Mouse (Mus musculus) embryonic facial prominence, embryonic 13.5 days (tissue): Measurements from ENCODE around the gene Dph3. TPM values are rescaled to one million over a fixed set of nuclear protein-coding genes. Genes with fewer than 3 reads are reported as not detected.

Experiments
- ATAC-seq: fragments of 200-750 bp; cut with Nextera tagmentation; 2 replicates; pipeline ENCODE4 v1.8.0; 2017; ENCODE audit warnings: low read depth; ENCODE audit not compliant: insufficient number of reproducible peaks, insufficient read depth, low FRiP score, low TSS enrichment
- H3K27ac ChIP-seq: fragments of 300-500 bp; sonication (generic); 2 replicates; pipeline ENCODE4 v1.5.1; 2015; ENCODE audit warnings: moderate library complexity, mild to moderate bottlenecking, inconsistent platforms
- H3K27me3 ChIP-seq: fragments of 300-500 bp; sonication (generic); 2 replicates; pipeline ENCODE4 v1.6.1; 2015; ENCODE audit warnings: mild to moderate bottlenecking, inconsistent platforms
- H3K36me3 ChIP-seq: fragments of 300-500 bp; sonication (generic); 2 replicates; pipeline ENCODE4 v1.6.1; 2015; ENCODE audit warnings: mild to moderate bottlenecking, inconsistent platforms
- H3K4me1 ChIP-seq: fragments of 300-500 bp; sonication (generic); 2 replicates; pipeline ENCODE4 v1.6.1; 2015; ENCODE audit warnings: inconsistent platforms
- H3K4me2 ChIP-seq: fragments of 300-500 bp; sonication (generic); 2 replicates; pipeline ENCODE4 v1.6.1; 2015; ENCODE audit warnings: moderate library complexity, mild to moderate bottlenecking, inconsistent platforms
- H3K4me3 ChIP-seq: fragments of 300-500 bp; sonication (generic); 2 replicates; pipeline ENCODE4 v1.5.1; 2015; ENCODE audit warnings: mild to moderate bottlenecking, inconsistent platforms
- H3K9ac ChIP-seq: fragments of 300-500 bp; sonication (generic); 2 replicates; pipeline ENCODE4 v1.6.1; 2015; ENCODE audit warnings: mild to moderate bottlenecking, inconsistent platforms
- H3K9me3 ChIP-seq: fragments of 300-500 bp; sonication (generic); 2 replicates; pipeline ENCODE4 v1.6.1; 2016; ENCODE audit warnings: inconsistent platforms
- WGBS: fragments of 180-500 bp; shearing (Covaris S2); methylation state at CpG from one replicate; pipeline ENCODE4 v1.1.7; 2015; ENCODE audit warnings: mixed read lengths; 5-methylcytosine and 5-hydroxymethylcytosine counted together
- polyA plus RNA-seq: library from polyadenylated mRNA; unstranded; fragments of >200 nt; fragmentation: Nextera tagmentation; extraction: Ambion mirVana; gene quantifications from 2 replicates; pipeline ENCODE4 v1.2.1, GENCODE M21; 2015

The Dph3 gene
- polyA plus RNA-seq, 1 experiment from 2014 or later = 77.9 TPM

DNA sequence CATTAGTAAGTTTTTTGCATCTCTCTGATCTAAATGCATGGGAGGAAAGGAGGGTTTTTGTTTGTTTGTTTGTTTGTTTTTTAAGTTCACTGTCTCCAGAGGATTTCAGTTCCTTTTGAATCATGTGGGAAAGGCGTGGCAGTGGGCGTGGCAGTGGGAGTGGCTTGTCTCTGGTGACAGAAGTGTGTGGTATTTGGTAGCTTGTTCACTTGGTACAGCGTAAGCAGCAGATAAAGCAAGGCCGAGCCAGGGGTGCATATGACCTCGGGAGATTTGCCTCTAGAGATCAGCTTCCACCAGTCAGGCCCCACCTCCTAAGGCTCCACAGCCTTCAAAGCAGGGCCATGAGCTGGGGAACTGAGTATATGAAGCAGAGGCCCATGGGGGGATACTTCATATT, 31.6 kb downstream of the Dph3 start:
- ATAC-seq = no peak
- H3K9me3 ChIP-seq = no peaks in the 10 kb centered on the region
- H3K36me3 ChIP-seq = no peaks in the 10 kb centered on the region
- H3K4me2 ChIP-seq = no peak overlapping the region
- no peak overlapping the region for H3K27ac ChIP-seq
- no peak overlapping the region for H3K9ac ChIP-seq
- peaks cover 19% of the 10 kb centered on the region for H3K4me1 ChIP-seq
- H3K27me3 ChIP-seq = no peaks in the 10 kb centered on the region
- no peak overlapping the region for H3K4me3 ChIP-seq
- 67% methylated on average over 5 of the region's 5 CpGs for WGBS

DNA sequence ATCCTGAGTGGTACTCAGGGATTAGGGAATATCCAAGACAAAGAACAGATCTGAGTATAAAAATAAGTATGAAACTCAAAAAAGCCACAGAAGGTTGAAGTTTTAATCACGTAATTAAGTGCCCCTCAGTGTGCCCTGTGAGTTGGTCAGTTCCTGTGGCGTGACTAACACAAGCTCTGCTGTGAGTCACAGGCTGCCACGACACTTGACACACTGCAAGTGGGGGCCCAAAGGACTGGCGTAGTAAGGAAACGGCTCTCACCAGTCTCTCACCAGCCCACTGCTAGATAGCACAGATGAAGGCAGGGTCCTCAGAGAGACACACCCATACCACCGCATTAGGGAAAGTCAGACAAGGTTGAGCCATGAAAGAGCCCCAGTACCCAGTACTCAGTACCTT, 35.4 kb downstream of the Dph3 start:
- 78% methylated on average over 6 of the region's 6 CpGs for WGBS
- no peak for ATAC-seq

DNA sequence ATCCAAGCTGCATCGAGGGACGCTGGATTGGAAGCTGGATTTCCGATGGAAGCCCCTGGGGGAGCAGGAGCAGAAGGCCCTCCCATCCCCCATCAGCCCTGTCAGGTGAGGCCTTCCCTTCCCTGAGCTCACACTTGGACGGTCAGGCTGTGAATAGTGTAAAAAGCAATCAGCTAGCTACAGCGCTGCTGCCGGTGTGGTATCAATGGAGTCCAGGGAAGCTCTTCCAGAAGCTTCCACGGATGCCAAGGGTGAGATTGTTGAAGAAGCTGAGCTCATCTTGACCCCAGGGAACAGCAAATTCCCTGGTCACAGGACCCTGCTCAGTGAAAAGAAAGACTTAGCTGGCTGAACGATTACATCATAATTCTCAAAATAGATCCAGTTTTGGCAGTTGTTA, 39.2 kb downstream of the Dph3 start:
- H3K27me3 ChIP-seq = no peaks in the 10 kb centered on the region
- no peaks in the 10 kb centered on the region for H3K9me3 ChIP-seq
- 0 out of 2 replicates have a peak, but pooled peaks cover 4% of the 10 kb centered on the region for H3K4me1 ChIP-seq
- 66% methylated on average over 8 of the region's 8 CpGs for WGBS
- no peak overlapping the region for H3K9ac ChIP-seq
- no peak overlapping the region for H3K27ac ChIP-seq
- ATAC-seq = no peak
- no peak overlapping the region for H3K4me3 ChIP-seq
- no peaks in the 10 kb centered on the region for H3K36me3 ChIP-seq
- H3K4me2 ChIP-seq = no peak overlapping the region

More for the DNA sequence above, 35.4 kb downstream of the Dph3 start:
- Histone ChIP-seq H3K27ac (no peak overlapping the region), H3K36me3 (no peaks in the 10 kb centered on the region), H3K4me2 (no peak overlapping the region), H3K9me3 (no peaks in the 10 kb centered on the region), H3K4me3 (no peak overlapping the region), H3K4me1 (peaks cover 17% of the 10 kb centered on the region), H3K9ac (no peak overlapping the region), H3K27me3 (no peaks in the 10 kb centered on the region)

DNA sequence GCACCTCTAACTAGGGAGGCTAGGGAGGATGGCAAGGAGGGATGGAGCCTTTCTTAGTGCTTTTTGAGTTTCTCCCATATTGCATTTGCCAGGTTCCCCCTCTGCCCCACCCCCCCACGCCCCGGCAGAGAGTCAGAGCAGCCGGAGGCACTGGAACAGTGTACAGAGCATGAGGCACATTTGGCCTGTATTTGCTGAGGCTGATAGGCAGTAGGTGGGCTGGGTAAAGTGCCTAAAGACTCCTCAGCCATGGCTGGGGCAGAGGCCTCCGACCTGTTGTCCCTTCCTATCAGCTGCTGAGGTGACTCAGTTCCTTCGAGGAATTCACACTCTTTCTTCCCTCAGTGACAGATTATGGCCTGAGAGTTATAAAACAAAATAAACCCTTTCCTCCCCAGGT, 43.4 kb downstream of the Dph3 start:
- no peaks in the 10 kb centered on the region for H3K9me3 ChIP-seq
- no peaks in the 10 kb centered on the region for H3K27me3 ChIP-seq
- no peak for ATAC-seq
- no peak overlapping the region for H3K4me2 ChIP-seq
- H3K4me1 ChIP-seq = 0 out of 2 replicates have a peak, but pooled peaks cover 4% of the 10 kb centered on the region
- 43% methylated on average over 5 of the region's 5 CpGs for WGBS
- H3K36me3 ChIP-seq = no peaks in the 10 kb centered on the region
- no peak overlapping the region for H3K4me3 ChIP-seq
- H3K27ac ChIP-seq = no peak overlapping the region
- H3K9ac ChIP-seq = no peak overlapping the region

DNA sequence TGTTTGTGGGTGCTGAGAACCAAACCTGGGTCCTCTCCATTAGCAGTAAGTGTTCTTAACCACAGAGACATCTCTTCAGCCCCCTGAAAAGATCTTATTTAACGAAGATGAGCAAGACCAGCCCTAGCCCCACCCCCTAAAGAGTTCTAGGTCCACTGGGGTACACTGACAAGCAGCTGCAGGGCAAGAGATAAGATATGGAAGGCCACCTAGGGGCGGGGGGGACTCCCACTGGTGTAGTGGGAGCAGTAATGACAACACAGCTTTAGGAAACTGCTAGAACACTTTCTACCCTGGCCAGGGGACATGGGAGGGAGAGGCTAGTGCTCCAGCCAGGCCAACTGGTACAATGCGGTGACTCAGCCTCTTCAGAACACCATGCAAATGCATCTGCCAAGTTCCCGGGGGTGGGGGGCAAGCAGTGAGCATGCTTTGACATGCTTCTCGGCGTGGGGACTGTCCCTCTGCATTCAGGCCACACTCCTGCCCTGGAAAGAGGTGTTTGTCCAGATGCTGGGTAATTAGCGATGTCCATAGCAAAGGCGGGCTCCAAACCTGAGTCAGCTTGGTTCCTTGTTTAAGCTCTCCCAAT, 47.8 kb downstream of the Dph3 start:
- no peak overlapping the region for H3K9ac ChIP-seq
- no peak overlapping the region for H3K4me3 ChIP-seq
- ATAC-seq = no peak
- no peaks in the 10 kb centered on the region for H3K36me3 ChIP-seq
- H3K4me1 ChIP-seq = no peaks in the 10 kb centered on the region
- 82% methylated on average over 8 of the region's 8 CpGs for WGBS
- H3K27me3 ChIP-seq = no peaks in the 10 kb centered on the region
- no peak overlapping the region for H3K4me2 ChIP-seq
- H3K9me3 ChIP-seq = no peaks in the 10 kb centered on the region
- H3K27ac ChIP-seq = no peak overlapping the region

DNA sequence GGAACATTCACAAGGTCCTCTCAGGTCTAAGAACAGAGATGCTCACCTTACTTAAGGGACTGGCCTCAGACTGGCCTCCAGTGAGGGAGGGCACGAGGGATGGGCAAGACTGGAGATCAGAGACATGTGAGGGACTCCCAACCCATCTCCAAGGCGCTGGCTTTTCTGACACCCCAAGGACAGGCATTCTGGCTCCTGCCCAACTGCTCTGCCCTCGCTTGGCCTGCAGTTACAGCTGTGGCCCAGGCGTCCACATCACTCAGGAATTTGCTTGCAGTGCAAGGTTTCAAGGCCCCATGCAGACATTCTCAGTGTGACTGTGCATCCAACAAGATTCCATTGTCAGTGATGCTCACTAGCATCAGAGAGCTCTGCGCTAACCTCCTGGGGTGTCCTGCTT, 49.0 kb downstream of the Dph3 start:
- no peak for ATAC-seq
- H3K4me1 ChIP-seq = no peaks in the 10 kb centered on the region
- no peaks in the 10 kb centered on the region for H3K9me3 ChIP-seq
- H3K27ac ChIP-seq = no peak overlapping the region
- no peaks in the 10 kb centered on the region for H3K27me3 ChIP-seq
- H3K4me2 ChIP-seq = no peak overlapping the region
- no peak overlapping the region for H3K4me3 ChIP-seq
- H3K9ac ChIP-seq = no peak overlapping the region
- H3K36me3 ChIP-seq = no peaks in the 10 kb centered on the region
- WGBS = 72% methylated on average over 5 of the region's 5 CpGs

DNA sequence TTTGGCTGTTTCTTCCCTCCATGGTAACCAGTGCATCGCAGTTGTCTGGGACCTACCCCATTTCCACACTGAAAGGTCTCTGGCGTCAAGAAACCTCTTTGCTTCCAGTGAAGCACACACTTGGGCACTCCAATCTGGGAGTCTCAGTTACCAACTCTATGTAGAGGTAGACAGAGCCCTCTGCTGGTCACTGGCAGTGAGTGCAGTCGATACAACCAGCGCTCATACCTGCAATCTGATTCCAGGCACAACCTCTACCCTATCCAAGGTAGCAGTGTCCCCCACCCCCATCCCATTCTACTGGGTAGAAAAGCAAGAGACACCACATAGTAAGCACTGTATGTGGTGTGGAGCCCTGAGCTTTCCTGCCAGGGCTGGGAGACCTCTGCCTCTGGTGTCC, 53.0 kb downstream of the Dph3 start:
- H3K4me2 ChIP-seq = no peak overlapping the region
- H3K9ac ChIP-seq = no peak overlapping the region
- H3K9me3 ChIP-seq = no peaks in the 10 kb centered on the region
- ATAC-seq = no peak
- no peak overlapping the region for H3K4me3 ChIP-seq
- no peaks in the 10 kb centered on the region for H3K36me3 ChIP-seq
- WGBS = 13% methylated on average over 4 of the region's 4 CpGs
- peaks cover 21% of the 10 kb centered on the region for H3K27me3 ChIP-seq
- no peak overlapping the region for H3K27ac ChIP-seq
- H3K4me1 ChIP-seq = peaks cover 9% of the 10 kb centered on the region

Other genes starting within 250 kb of the Dph3 start
- gene Galnt15, start 56.7 kb downstream of the Dph3 start, polyA plus RNA-seq = 0.13 and 0.25 TPM in 2 replicates
- gene Oxnad1, start 355 bp downstream of the Dph3 start, polyA plus RNA-seq = 20.4 and 23.0 TPM in 2 replicates
- not detected in 2 replicates for gene Msmb, start 56.3 kb upstream of the Dph3 start, polyA plus RNA-seq
- 74.3 and 75.9 TPM in 2 replicates for gene Ncoa4, start 74.1 kb upstream of the Dph3 start, polyA plus RNA-seq
- gene Timm23, start 116.2 kb upstream of the Dph3 start, polyA plus RNA-seq = 226 and 279 TPM in 2 replicates
- 46.4 and 48.3 TPM in 2 replicates for gene Parg, start 116.2 kb upstream of the Dph3 start, polyA plus RNA-seq
- gene Ogdhl, start 236.3 kb upstream of the Dph3 start, polyA plus RNA-seq = 20.9 and 22.4 TPM in 2 replicates